Mouse (Mus musculus): ENCODE measurements around the gene Tas2r114.

GRCm38 (mm10) chr6:131687395-131687794 is 2.5 kb downstream of the Tas2r114 start, which contains the start of gene Tas2r105:
- no peak for TF ChIP-seq CTCF (IDR thresholded peaks at IDR 0.05; ENCODE audit: low read depth, low read length)
- no peak for TF ChIP-seq POLR2A (IDR thresholded peaks at IDR 0.05; ENCODE audit: extremely low read depth, insufficient read depth, low read length)
